Mouse (Mus musculus) common myeloid progenitor, adult 5-6 weeks (primary cell): ENCODE results near the gene Pate3. TPM values are rescaled to one million over a fixed set of nuclear protein-coding genes. Genes with fewer than 3 reads are reported as not detected.
"Not testable (repeated sequence)": the region's sequence is repeated elsewhere in the genome, so short reads cannot be mapped to it uniquely, and the experiment has no call there.

Experiments
- ATAC-seq: replicated peaks from 2 replicates; pipeline ENCODE4 v1.8.0; 2016; ENCODE audit warnings: low read depth, mild to moderate bottlenecking, moderate TSS enrichment, inconsistent platforms; ENCODE audit not compliant: poor library complexity, severe bottlenecking
- total RNA-seq: library from RNA; stranded (forward); fragments of 200-1000, 187-1606 nt; gene quantifications from 2 replicates; pipeline ENCODE4 v1.2.3, GENCODE M21; 2017

Gene Pate3
- not detected in 2 replicates for total RNA-seq

- no peak for ATAC-seq
Measured at GRCm38 (mm10) chr9:35648102-35648501, at the start of gene Pate3. Gene Pate3 (minus strand): TSS chr9:35648202.

GRCm38 (mm10) chr9:35691924-35692323 lies 43.9 kb upstream of the Pate3 start:
- ATAC-seq, result no peak

GRCm38 (mm10) chr9:35687013-35687412 lies 39.0 kb upstream of the Pate3 start, which contains the start of gene Pate1:
Gene Pate1 (minus strand): TSS chr9:35687390.
- ATAC-seq, result no peak

GRCm38 (mm10) chr9:35673557-35673956 lies 25.6 kb upstream of the Pate3 start:
- no peak for ATAC-seq

GRCm38 (mm10) chr9:35632981-35633380 lies 15.0 kb downstream of the Pate3 start:
- ATAC-seq, result no peak

- ATAC-seq, result not testable (repeated sequence)
Measured at GRCm38 (mm10) chr9:35616784-35617183, 31.2 kb downstream of the Pate3 start.

- no peak for ATAC-seq
Measured at GRCm38 (mm10) chr9:35614005-35614404, 34.0 kb downstream of the Pate3 start.

GRCm38 (mm10) chr9:35611841-35612240 lies 36.2 kb downstream of the Pate3 start, which contains the start of gene Pate4:
Gene Pate4 (minus strand): TSS chr9:35611941.
- no peak for ATAC-seq

GRCm38 (mm10) chr9:35607647-35608405 lies 40.2 kb downstream of the Pate3 start:
- no peak for ATAC-seq

Other genes starting within 250 kb of the Pate3 start
- 0.39 and 1.4 TPM in 2 replicates for gene Cdon, start 227.1 kb downstream of the Pate3 start, total RNA-seq
- gene Gm1113, start 129.9 kb downstream of the Pate3 start, total RNA-seq, result not detected in 2 replicates
- gene Ddx25, start 89.7 kb downstream of the Pate3 start, total RNA-seq, result 0.05 and 0.49 TPM in 2 replicates
- gene Pus3, start 89.6 kb downstream of the Pate3 start, total RNA-seq, result 36.8 and 45.9 TPM in 2 replicates
- gene Pate2, start 77.9 kb downstream of the Pate3 start, total RNA-seq, result 0.82 TPM in 1 of 2 replicates, not detected in the other
- gene Hyls1, start 77.8 kb downstream of the Pate3 start, total RNA-seq, result 12.2 and 16.4 TPM in 2 replicates
- not detected in 2 replicates for gene Pate4, start 36.3 kb downstream of the Pate3 start, total RNA-seq
- gene Pate1, start 39.2 kb upstream of the Pate3 start, total RNA-seq, result not detected in 2 replicates
- gene Gm17677, start 92.8 kb upstream of the Pate3 start, total RNA-seq, result not detected in 2 replicates
- not detected in 2 replicates for gene Gm17727, start 129.9 kb upstream of the Pate3 start, total RNA-seq
- not detected in 2 replicates for gene Gm27235, start 141.9 kb upstream of the Pate3 start, total RNA-seq
- gene D730048I06Rik, start 141.9 kb upstream of the Pate3 start, total RNA-seq, result not detected in 2 replicates
- not detected in 2 replicates for gene 9230110F15Rik, start 195.9 kb upstream of the Pate3 start, total RNA-seq